Mouse (Mus musculus) heart, adult 11 months (tissue): ENCODE results near the gene Cdkn2b.

Source experiments
- DNase-seq: peaks from one replicate; pipeline ENCODE4 v3.0.0; 2022

The Cdkn2b gene

DNA sequence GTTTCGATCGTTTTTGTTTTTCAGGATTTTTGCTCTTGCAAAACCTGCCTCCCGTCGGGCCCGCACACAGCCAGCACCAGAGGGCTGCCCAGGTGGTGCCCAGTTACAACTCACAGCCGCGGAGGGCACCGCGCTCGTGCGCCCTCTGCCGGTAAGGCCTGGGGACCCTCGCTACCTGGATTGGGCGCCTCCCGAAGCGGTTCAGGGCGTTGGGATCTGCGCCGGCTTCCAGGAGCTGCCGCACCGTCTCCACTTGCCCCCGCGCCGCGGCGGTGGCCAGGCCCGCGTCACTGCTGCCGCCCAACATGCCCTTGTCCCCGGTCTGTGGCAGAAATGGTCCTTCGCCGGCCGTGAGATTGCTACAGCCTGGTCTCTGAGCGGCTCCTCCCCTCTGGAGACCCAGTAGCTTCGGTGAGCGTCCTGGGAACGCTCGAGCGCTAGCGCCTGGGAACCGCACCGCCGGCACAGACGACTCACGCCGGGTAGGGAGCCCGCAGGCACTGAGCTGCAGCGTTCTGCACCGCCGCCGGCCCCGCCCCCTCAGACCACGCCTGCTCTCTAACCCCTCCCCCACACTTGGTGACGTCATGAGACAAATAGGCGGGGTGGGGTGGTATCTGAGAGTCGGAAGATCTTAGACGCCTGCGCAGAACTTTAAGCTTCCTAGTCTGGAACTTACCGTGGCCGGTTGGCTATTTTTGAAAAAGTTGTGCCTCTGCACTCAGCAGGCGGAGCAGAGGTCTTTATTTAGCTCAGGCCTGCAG, at the start of gene Cdkn2b:
TSS of gene Cdkn2b (minus strand) at position 549 of the 764 bp plus-strand sequence.
- DNase-seq, result peak; percentile 99

DNA sequence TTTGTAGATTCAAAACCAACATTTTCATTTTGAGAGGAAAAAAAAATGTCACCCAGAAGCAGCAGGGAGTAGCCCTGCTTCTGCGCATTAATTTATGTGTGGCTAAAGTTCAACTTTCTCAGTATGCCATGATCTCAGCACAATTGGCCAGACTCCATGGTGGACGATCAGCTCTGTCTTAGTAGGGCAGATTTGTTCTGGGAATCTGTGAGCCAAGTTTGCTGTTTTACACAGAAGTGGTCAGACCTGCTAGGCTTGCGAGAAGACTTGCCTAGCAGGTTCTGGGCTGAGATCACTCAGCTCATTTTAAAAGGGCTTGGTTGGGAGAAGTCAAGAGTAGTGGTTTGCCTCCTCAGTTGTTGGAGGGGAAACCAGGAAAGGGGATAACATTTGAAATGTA, 49.5 kb upstream of the Cdkn2b start:
- peak; percentile 62 for DNase-seq

DNA sequence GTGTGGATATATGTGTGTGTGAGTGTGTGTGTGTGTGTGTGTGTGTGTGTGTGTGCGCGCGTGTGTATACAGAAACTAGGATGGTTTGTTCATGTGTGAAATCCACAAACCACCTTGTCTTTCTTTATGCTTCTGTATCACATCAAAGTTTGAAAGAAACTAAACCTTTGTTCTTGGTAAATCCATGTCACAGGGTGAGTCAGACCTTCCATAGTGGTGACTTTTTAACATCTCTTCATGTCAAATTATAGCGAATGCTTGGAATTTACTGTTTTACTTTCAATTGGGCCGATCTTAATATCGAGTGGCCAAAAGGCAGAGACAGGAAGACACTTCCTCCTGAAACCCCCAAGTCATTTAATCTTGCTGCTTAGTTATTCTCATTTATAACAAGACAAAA, 48.7 kb upstream of the Cdkn2b start:
- DNase-seq, result no peak

DNA sequence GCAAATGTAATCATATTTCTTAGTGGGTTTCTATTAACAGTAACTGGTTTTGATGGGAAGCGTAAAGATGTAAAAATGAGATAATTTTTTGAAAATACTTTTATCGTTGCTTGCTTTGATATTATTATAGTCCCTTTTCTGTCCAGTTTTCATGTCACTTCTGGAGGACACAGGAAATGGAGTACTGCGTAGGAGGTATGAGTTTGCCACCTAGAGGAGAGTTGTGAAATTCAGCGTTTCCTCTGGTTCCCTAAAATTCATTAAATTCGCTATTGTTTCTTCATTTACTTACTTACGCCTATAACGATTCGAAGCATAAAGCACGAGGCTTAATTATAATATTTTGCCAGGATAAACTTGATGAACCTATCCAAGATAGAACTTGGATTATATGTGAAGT, 43.1 kb upstream of the Cdkn2b start:
- peak; percentile 22 for DNase-seq

DNA sequence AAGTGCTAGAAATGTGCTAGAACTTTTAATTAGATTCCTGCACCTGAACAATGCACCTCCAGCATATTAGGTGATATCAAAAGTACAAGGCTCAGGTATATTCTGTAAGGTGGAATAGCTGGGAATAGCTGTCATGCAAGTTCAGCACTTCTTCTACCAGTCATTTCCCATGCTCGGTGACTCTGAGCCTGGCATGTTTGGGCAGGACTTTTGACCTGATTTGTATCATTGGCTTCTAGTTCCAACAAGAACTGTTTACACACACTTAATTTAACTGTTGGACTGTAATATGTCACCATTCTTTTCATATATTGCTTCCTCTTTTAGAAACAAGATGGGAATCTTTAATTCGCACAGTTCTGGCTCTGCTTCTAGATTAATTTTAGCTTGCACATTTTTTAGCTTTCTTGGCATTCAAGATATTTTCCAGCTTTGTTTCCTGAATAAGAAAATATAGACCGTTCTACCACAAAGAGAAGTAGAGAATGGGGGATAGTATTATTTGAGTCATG, 42.3 kb upstream of the Cdkn2b start:
- DNase-seq, result peak; percentile 15

DNA sequence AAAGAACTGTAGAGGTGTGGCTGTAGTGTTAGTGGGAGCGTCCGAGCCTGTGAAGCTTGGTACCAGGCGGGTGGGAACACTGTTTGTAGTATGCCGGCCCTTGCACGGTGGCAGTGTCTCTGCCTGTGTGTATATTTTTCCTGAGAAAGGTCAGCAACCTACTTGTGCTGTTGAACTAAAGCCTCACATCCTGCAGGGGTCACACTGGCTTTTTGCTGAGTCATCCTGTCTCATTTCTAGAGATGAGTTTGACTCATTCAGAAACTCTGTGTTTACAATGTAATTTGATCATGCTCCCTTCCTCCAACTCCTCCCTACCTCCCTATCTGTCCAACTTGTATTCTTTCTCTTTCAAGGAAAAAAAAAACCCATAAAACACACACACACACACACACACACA, 40.6 kb upstream of the Cdkn2b start:
- peak; percentile 79 for DNase-seq

DNA sequence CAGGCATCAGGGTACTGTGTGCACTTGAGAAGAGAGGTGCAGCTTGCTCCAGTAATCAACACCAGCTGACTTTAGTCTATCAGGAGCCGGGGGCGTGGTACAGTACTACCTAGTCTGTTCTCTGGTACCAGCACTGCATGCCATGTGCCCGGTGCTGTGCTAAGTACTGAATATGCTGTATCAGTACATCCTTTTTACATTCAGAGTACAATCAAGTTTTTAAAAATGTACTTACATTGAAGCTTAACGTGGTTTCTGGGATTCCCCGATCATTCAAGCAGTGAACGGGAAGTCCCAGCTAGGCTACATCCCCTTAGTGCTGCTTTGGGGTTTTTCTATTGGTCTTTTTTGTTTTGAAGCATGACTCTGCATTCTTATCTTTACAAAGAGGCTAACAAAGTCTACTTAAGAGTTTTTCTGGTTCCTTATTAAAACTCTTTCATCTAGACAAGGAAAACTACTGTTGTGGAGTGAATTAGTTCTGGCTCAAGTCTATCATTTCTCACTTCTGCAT, 40.2 kb upstream of the Cdkn2b start:
- DNase-seq, result peak; percentile 64

DNA sequence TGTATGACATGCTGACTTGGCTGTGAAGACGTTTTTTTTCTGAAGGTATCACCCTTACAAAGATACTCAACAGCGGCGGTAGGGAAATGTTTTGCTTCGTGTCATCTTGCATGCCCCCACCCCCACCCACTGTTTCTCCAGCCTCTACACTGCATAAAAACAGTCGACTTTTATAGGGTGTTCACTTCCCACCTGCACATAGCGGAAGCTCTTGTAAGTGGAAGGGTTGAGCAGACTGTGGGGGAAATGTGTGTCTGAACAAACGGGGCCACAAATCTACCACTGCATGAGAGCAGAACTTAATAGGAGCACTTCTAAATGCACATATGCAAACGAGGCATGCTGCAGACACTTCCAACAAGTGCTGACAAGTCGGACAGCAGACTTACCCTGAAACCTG, 39.6 kb upstream of the Cdkn2b start:
- DNase-seq, result peak; percentile 59

DNA sequence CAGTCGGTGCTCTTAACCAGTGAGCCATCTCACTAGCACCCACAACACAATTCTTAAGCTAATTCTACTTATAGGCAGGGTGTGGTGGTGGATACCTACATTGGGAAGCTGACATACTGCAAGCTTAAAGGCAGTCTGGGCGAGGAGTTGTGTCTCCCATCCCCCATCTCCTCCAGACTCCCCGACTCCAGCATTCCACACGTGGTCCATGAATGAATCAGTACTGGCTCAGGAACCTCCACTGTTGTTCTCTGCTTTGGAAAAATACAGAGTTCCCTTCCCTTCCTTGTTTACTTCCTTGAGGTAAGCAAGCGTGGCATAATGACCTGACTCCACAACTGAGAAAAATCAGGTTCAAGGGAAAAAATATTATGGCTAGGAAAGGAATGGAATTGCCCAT, 38.0 kb upstream of the Cdkn2b start:
- DNase-seq, result peak; percentile 76

DNA sequence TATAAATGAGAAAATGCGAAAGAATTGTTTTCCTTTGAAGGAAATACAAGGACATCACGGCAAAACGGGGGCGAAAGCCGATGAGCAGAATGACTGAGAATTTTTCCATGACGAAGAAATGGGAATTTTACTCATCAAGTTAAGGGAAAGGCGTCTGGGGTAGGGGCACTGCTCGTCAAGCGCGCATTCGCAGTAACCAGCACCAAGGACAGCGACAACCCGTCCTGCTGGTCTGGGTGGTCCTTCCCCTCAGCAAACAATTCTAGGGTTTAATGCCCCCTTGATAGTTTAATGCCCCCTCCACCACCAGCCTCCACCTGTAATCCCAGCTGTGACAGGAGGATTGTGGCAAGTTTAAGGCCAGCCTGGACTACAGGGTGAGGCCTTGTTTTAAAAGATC, 2.6 kb upstream of the Cdkn2b start:
- DNase-seq, result no peak

DNA sequence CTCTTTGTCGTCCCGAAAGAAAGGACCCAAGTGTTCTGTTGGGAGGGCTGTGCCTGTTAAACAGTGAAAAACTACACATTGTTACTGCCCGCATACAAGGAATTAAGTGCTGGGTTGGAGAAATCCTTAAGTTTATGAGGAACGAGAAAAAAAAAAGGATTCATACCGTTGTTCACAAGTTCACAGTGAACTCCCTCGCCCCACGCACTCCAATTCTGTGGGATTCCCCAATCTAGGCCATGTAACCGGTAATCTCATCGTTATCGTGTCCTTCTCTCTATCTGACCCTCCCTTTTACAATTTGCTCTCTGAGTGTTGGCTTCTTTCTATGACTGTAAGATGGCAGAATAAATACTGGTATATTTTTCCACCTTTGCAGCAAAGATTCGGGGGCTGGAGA, 843 bp downstream of the Cdkn2b start:
- DNase-seq, result no peak

DNA sequence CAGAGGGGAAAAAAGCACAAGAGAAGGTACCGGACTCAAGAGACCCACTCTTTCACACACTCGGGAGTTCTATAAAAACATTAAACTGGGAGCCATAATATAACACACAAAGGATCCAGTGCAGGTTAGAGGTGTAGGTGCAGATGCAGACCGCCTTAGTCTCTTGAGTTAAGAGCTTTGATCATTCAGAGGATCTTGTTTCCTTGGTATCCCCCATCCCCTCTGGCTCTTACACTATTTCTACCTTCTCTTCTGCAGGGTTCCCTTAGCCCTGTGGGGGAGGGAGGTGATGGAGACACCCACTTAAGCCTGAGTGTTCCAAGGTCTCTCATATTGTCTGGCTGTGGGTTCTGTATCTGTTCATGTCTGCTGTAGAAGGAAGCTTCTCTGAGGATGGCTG, 2.8 kb downstream of the Cdkn2b start:
- no peak for DNase-seq

DNA sequence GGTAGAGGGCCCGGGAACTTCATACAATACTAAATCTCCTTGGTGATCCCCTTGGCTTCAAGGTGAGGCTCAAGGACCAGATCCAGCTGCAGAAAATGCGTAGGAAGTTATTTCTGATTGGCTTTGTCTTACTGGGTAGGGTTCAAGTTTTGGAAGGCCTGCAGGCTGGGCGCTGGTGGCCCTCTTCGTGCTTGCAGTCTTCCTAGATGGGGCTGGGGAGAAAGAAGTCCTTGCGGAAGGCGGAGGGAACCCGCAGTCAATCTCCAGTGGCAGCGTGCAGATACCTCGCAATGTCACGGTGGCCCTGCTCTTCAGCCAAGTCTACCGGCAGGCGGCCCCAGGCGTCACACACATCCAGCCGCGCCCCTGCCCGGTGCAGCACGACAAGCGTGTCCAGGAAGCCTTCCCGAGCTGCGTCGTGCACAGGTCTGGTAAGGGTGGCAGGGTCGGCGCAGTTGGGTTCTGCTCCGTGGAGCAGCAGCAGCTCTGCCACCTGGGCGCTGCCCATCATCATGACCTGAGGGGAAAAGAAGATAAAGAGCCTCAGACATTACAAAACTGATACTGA, 4.0 kb downstream of the Cdkn2b start:
- DNase-seq, result no peak

DNA sequence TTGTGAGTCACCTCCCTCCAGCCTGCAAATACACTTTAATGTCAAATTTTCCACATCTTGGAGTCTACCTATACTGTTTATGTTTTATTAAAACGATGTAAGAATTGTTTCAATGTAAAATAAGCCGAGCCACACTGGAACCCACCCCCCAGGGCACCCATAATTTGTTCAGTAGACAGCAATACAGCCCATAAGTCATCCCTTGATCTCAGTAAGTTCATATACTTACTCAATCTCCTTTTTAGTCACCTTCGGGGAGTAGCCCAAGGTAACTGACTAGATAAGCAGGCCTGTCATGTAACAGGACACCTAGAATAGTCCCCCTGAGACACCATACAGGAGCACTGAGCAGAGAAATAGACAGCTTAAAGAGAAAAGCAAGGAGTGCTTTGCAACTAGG, 5.1 kb downstream of the Cdkn2b start:
- DNase-seq, result no peak

DNA sequence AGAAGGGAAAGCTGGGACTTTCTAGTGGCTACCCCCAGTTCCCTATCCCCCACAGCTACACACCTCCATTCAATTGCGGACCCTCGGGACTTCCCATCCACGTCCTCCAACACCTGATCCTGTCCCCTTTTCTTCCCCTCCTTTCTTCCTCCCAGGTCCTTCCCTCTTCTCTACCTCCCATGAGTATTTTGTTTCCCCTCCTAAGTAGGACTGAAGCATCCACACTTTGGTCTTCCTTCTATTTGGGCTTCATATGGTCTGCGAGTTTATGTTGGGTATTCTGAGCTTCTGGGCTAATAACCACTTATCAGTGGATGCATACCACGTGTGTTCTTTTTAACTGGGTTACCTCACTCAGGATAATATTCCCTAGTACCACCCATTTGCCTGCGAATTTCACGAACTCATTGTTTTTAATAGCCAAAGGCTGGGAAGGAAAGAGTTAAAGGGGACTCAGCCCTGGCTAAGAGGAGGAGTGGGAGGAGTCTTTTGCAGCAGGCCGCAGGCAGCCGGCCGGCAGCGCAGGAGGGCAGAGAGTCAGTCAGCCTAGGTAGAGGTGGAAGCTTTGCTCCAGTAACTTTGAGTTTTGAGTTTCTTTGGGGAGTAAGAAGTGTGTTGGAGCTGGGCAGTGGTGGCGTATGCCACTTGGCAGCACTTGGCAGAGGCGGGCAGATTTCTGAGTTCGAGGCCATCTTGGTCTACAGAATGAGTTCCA, 7.4 kb downstream of the Cdkn2b start:
- DNase-seq, result no peak

DNA sequence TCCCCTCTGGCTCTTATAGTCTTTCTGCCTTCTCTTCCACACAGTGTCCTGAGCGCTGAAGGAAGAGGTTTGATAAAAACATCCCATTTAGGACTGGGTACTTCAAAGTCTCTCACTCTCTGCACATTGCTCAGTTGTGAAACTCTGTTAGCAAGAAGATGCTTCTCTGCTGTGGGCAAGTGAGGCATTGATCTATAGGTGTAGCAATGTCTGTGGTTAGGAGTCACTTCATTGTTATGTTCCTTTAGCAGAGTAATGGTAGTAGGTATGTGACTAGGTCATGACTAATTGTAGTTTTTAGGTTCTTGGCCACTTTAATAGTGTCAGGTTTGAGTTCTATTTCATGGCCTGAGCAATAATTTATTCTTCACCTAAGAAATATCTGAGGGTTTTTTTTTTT, 8.7 kb downstream of the Cdkn2b start:
- DNase-seq, result no peak

DNA sequence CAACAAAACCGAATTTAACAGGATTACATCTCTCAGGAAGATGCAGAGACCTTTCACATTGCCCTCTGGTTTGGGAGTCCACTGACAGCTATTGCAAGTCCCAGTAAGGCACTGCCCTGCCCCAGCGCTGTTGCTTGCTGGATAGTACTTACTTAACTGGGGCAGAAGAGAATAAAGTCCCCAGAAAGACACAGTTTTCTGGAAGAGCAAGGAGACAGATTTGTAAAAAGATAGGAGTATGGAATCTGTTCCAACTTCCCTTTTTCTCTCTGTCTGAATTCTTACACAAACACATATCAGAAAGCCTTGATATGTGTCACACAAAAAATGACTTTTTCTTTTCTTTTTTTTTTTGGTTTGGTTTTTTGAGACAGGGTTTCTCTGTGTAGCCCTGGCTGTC, 11.1 kb downstream of the Cdkn2b start:
- DNase-seq, result no peak

DNA sequence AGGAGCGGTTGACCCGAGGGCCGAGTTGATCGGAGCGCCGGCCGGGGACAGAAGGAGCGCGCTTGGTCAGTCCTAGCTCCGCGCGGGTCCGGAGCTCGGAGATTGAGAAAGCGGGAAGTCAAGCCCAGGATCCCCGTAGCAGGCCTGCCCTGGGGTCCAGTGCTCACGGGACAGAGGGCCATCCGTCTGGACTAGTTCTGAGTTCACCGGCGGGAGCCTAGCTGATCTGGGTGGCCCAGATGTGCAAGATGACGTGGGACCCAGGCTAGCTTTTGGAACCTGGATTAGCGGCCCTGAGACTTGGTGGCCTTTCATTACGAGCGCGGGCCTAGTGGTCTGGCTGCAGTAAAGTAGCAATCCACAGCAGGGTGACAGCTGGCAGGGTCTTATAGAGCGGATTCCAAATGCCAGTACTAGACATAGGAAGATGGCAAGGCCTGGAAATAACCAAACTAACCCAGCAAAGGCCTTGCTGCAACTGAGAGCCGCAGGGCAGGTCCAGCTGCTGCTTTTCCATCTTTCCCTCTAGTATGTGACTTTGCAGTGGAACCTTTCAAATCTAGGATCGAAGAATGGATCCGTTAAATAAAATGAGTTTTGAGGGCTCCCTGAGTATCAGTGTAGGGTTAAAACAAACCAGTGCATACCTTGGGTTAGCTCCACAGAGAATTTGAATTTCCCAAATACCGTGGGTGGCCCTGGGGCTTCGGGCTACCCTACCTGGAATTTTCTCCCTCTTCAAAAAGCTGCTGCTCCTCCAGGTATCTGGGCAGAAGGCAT, 15.2 kb downstream of the Cdkn2b start:
- no peak for DNase-seq

DNA sequence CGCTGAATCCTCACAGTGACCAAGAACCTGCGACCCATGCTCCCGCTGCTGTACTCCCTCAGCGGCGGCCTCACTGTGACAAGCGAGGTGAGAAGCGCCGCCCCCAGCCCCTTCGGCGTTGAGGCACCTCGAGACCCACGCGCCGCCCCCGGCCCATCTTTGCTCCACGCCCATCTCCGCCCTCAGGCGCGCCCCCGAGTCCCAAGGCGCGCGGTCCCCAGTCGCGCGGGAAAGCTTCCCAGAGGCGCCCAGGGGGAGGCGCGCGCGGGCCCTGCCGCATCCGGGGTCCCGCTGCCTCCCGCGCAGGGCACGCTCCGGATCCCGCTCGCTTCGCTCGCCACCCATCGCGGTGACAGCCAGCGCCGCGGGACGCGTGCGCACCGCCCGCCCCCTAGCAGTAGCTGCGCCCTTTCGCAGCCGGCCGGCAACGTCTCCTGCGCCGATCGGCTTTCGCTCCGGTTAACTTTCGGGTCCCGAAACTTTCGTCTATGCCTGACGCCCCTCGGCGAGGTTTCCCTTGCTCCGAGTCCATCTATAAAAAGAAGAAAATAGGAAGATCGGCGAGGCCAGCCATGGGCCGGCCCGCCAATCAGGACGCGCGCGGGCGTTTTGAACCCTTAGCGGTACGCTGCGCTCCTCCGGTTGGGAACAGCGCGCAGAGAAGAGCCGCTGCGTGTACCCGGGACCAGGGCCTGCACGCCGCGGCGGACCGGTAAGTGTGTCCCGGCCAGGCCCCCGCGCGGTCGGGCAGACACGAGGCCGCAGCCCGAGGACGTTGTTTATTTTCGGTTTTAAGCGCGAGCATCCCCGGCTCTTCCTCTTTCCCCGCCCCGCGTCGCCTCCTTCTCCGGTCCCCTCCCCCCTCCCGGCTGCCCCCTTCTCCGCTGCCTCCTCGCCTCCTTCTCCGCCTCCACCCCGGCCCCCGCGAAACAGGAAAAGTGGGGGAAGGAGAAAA, 16.1 kb downstream of the Cdkn2b start, which contains the start of gene Cdkn2a:
TSS of gene Cdkn2a (minus strand) at position 168 of the 955 bp plus-strand sequence.
- peak; percentile 99 for DNase-seq

DNA sequence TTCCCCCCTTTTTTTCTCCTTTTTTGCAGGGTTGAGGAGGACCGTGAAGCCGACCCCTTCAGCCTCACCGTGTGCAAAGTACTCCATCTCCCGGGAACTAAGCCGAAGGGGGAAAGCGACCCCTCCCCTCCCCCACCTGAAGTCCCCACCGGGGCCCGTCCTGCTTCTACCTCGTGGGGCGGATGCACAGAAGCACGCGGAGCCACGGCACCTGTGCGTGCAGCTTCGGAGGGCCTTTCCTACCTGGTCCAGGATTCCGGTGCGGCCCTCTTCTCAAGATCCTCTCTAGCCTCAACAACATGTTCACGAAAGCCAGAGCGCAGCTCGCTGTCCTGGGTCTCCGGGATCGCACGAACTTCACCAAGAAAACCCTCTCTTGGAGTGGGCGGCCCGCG, 16.8 kb downstream of the Cdkn2b start:
- peak; percentile 92 for DNase-seq

DNA sequence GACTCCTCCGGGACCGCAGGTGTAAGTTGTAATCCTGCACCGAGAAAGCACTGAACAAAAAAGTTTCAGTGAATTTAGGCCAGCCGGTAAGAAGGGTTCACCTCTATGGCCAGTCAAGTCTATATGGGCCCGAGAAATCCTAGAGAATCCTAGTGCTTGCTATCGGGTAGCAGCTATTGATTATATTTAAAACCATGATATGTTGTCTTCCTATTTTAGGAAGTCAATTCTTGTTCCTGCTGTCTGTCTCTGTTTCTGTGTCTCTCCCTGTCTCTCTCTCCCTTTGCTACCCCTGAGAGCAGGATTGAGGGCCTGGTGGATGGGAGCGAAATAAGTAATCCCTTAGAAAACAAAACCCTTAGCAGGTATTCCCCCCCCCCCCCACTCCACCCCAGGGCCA, 17.3 kb downstream of the Cdkn2b start:
- DNase-seq, result no peak

DNA sequence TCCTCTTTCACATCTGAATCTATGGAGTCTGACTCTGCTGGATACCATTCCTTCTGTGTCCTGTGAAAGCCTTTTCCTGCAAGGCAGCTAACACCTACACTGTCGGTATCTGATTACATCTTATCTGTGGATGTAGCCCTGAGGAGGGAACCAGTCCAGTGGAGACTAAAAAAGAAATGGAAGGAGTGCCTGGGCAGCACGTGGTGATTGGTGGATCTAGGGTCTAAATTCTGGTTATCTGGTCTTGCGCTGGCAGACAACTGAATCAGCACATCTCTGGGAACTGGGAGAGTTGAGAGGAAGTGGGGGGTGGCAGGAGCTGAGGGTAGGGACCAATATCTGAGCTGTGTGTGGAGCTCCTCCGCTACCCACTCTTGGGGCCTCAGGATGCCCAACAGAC, 21.8 kb downstream of the Cdkn2b start:
- no peak for DNase-seq
